Comparison of ENCODE assay signal across 31 mouse cellular contexts in the genomic region with DNA sequence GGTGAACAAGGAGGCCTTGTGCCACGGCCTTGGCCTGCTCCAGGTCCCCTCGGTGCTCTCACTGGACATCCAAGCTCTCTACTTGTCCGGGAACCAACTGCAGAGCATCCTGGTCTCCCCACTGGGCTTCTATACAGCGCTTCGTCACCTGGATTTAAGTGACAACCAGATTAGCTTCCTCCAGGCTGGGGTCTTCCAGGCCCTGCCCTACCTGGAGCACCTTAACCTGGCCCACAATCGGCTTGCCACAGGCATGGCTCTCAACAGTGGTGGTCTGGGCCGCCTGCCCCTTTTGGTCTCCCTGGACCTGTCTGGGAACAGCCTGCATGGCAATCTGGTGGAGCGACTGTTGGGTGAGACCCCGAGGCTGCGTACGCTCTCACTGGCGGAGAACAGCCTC. TPM values are rescaled to one million over a fixed set of nuclear protein-coding genes. Genes with fewer than 3 reads are reported as not detected.
"Had no signal": no experiment of that assay in that cellular context is flagged by ENCODE, and none has a peak within 500 bp of the region (broad histone marks: within the 10 kb centered on the region; RNA-seq: fewer than 3 reads in every experiment).

No protein-coding gene starts in this region.

- H3K27ac ChIP-seq: heart, embryonic 10.5 days; hindbrain, embryonic 10.5 days; hindbrain, embryonic 12.5 days; hindbrain, embryonic 14.5 days; intestine, embryonic 15.5 days; limb, embryonic 13.5 days; limb, embryonic 15.5 days; liver, embryonic 12.5 days; liver, embryonic 14.5 days had no signal

- H3K9me3 ChIP-seq: heart, embryonic 10.5 days; heart, embryonic 12.5 days; hindbrain, embryonic 10.5 days; hindbrain, embryonic 12.5 days; intestine, embryonic 15.5 days; limb, embryonic 13.5 days; limb, embryonic 15.5 days; liver, embryonic 12.5 days had no signal

- DNase-seq: gastrocnemius, postnatal 10 days; gastrocnemius, postnatal 25 days; heart, postnatal 4 days; kidney, postnatal 14 days; layer of hippocampus, adult 9-11 months; layer of hippocampus, postnatal 36 days had no signal

- H3K4me2 ChIP-seq: heart, embryonic 12.5 days; hindbrain, embryonic 12.5 days; hindbrain, embryonic 14.5 days; intestine, embryonic 15.5 days; limb, embryonic 13.5 days; limb, embryonic 15.5 days; liver, embryonic 12.5 days had no signal

- ATAC-seq: hindbrain, embryonic 16.5 days; inflammation-experienced regulatory T-cells, adult 6 months; intestine, embryonic 15.5 days; liver, embryonic 12.5 days had no signal

- H3K4me3 ChIP-seq: heart, embryonic 10.5 days; heart, embryonic 12.5 days; hindbrain, embryonic 10.5 days; hindbrain, embryonic 12.5 days; intestine, embryonic 15.5 days; limb, embryonic 13.5 days; limb, embryonic 15.5 days; liver, embryonic 12.5 days had no signal

- H3K9ac ChIP-seq: heart, embryonic 12.5 days; hindbrain, embryonic 12.5 days; hindbrain, embryonic 14.5 days; intestine, embryonic 15.5 days; limb, embryonic 13.5 days; limb, embryonic 15.5 days; liver, embryonic 12.5 days; liver, embryonic 14.5 days had no signal

- H3K27me3 ChIP-seq: heart, embryonic 12.5 days; hindbrain, embryonic 12.5 days; intestine, embryonic 15.5 days had no signal

- H3K36me3 ChIP-seq: hindbrain, embryonic 10.5 days; hindbrain, embryonic 12.5 days had no signal

RNA-seq across cellular contexts. Expression of a gene that starts 9.0 kb away (rescaled TPM):
- total RNA-seq: granulocyte monocyte progenitor cell, adult 5-6 weeks had no signal

RNA-seq across cellular contexts. Expression of a gene that starts 57.9 kb away (rescaled TPM):
- total RNA-seq: gastrocnemius, postnatal 10 days; granulocyte monocyte progenitor cell, adult 5-6 weeks; heart, postnatal 4 days; layer of hippocampus, adult 18-20 months; layer of hippocampus, postnatal 14 days; layer of hippocampus, postnatal 36 days; left cerebral cortex, adult 18-20 months; liver, adult 2 months had no signal
- polyA plus RNA-seq: frontal cortex, adult 2 months; heart, embryonic 10.5 days; heart, embryonic 12.5 days; heart, embryonic 14.5 days; heart, embryonic 16.5 days; hindbrain, embryonic 10.5 days; inflammation-experienced regulatory T-cells, adult 6 months; kidney, adult 2 months; kidney, embryonic 14.5 days; kidney, embryonic 16.5 days; limb, embryonic 11.5 days; limb, embryonic 13.5 days; limb, embryonic 15.5 days; liver, adult 2 months; liver, embryonic 12.5 days; liver, embryonic 14.5 days; liver, embryonic 16.5 days had no signal
